Mouse (Mus musculus) bone marrow macrophage, adult 2 months (primary cell): Measurements from ENCODE around the gene Pgls.

ENCODE experiments used
- CTCF ChIP-seq: IDR thresholded peaks from 2 replicates; pipeline ENCODE4 v1.5.1; 2012; ENCODE audit warnings: low read depth, mild to moderate bottlenecking, low read length, moderate library complexity
- POLR2A ChIP-seq: IDR thresholded peaks from 2 replicates; pipeline ENCODE4 v1.6.1; 2012; ENCODE audit warnings: mild to moderate bottlenecking, low read depth, low read length, borderline replicate concordance

DNA sequence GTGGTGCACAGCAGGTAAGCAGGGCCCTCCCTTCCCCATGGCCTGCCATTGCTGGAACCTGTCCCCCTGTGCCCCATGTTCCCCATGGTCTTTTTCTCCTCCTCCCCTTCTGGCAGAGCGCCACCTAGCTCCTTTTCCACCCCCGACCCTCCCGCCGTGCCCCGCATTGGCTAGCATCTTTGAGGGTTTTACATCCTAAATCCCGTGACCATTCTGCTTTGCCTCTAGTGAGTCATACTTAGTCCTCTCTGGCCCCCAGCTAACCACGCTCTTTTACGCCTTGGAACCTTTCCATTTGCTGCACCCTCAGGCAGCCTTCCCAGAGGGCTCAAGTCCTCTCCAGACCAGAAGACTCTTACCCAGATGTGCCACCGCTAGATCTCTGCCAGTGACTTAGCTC is 11.8 kb upstream of the Pgls start:
- TF ChIP-seq POLR2A (no peak), CTCF (no peak)
